Mouse (Mus musculus): Measurements from ENCODE around the gene St6gal1.

DNA sequence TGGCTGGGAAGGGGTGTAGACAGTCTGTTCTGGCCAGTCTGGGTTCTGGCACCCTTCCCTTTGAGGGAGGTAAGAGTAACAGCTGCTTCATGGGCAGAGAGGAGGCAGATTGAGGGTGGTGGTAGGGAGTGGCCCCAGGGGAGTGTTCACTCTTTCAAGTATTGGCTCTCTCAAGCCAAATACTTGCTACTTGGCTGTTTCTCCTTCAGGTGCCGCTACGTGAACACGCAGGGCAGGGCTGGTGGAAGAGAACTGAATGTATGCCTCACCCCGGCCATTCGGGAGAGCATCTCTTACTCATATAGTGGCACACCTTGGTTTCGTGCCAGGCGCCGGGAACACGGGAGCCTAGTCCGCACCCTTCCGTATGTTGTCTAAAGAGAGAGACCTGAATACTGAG, 41.8 kb downstream of the St6gal1 start:
- TF ChIP-seq CTCF (IDR thresholded peaks at IDR 0.05; ENCODE audit: insufficient read depth, low read length) = peak; percentile 14; the same call in 1 of the 2 replicates
- no peak for TF ChIP-seq POLR2A (IDR thresholded peaks at IDR 0.05; ENCODE audit: borderline replicate concordance, extremely low read depth, low read depth, low read length)
